Mouse (Mus musculus): Measurements from ENCODE around the gene Arhgef33. TPM values are rescaled to one million over a fixed set of nuclear protein-coding genes. Genes with fewer than 3 reads are reported as not detected.

Arhgef33 gene
- polyA plus RNA-seq, 1 experiment from 2014 or later: 1.2 TPM

DNA sequence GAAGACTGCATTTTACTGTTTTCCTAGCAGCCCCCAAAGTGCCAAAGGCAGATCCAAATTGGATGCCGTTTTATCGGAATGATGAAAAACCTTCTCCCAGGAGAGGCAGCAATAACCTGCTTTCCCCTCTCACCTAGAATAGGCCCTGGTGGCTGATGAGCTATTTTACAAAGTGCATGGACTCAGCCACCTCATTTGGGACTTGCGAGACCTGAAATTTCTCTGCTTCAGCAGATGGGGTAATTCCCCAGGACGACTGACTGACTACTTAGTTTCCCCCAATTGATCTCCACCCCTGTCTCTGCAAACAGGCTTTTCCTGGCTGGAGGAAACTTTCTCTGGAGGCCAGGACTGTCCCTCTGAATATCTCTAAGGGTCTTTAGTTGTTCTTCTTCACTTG is 15.8 kb downstream of the Arhgef33 start:
- no peaks in the 10 kb centered on the region for H3K27me3 ChIP-seq (ENCODE audit: control insufficient read depth, insufficient read depth, low read length)
- no peaks in the 10 kb centered on the region for H3K36me3 ChIP-seq (ENCODE audit: control insufficient read depth, insufficient read depth, low read length)
- no peak overlapping the region for H3K4me3 ChIP-seq (ENCODE audit: low read depth, low read length)
- H3K9me3 ChIP-seq (ENCODE audit: control insufficient read depth, low read depth, low read length): no peaks in the 10 kb centered on the region
- 78% methylated on average over 4 of the region's 4 CpGs for WGBS
- no peak for ATAC-seq (ENCODE audit: insufficient number of reproducible peaks, insufficient read depth, low FRiP score, low read depth)
- H3K9ac ChIP-seq (replicated peaks; ENCODE audit: low read depth, low read length): no peak overlapping the region
- H3K4me1 ChIP-seq (ENCODE audit: control insufficient read depth, insufficient read depth, low read length): no peaks in the 10 kb centered on the region
- no peak overlapping the region for H3K27ac ChIP-seq (ENCODE audit: low read length)
- no peak overlapping the region for H3K4me2 ChIP-seq (replicated peaks; ENCODE audit: low read depth, low read length)

DNA sequence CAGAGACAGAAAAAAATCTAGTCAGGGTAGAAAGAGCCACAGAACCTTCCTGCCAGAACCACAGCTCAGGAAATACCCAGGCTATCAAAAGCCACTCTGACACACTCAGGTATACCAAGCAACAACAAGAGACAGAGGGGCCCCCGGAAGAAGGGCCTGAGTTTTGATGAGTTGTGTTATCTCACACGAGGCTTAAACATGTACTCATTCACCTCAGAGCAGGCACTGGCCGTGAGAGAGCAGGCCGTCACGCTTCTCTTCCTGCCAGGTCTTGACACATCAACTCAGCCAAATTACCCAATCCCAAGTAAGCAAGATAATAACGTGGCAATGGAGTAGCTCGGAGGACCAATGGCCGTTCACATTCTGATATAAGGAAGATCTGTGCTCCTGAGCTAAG is 16.5 kb downstream of the Arhgef33 start:
- no peak for ATAC-seq (ENCODE audit: insufficient number of reproducible peaks, insufficient read depth, low FRiP score, low read depth)
- H3K27ac ChIP-seq (ENCODE audit: low read length): no peak overlapping the region
- H3K4me2 ChIP-seq (replicated peaks; ENCODE audit: low read depth, low read length): no peak overlapping the region
- H3K9ac ChIP-seq (replicated peaks; ENCODE audit: low read depth, low read length): no peak overlapping the region
- no peak overlapping the region for H3K4me3 ChIP-seq (ENCODE audit: low read depth, low read length)
- no peaks in the 10 kb centered on the region for H3K27me3 ChIP-seq (ENCODE audit: control insufficient read depth, insufficient read depth, low read length)
- 67% methylated on average over 8 of the region's 8 CpGs for WGBS
- no peaks in the 10 kb centered on the region for H3K36me3 ChIP-seq (ENCODE audit: control insufficient read depth, insufficient read depth, low read length)
- no peaks in the 10 kb centered on the region for H3K9me3 ChIP-seq (ENCODE audit: control insufficient read depth, low read depth, low read length)
- no peaks in the 10 kb centered on the region for H3K4me1 ChIP-seq (ENCODE audit: control insufficient read depth, insufficient read depth, low read length)

GRCm38 (mm10) chr17:80324521-80324920 is 17.3 kb downstream of the Arhgef33 start:
- no peaks in the 10 kb centered on the region for H3K4me1 ChIP-seq (ENCODE audit: control insufficient read depth, insufficient read depth, low read length)
- no peak overlapping the region for H3K27ac ChIP-seq (ENCODE audit: low read length)
- 79% methylated on average over 7 of the region's 7 CpGs for WGBS
- no peak for ATAC-seq (ENCODE audit: insufficient number of reproducible peaks, insufficient read depth, low FRiP score, low read depth)
- H3K4me3 ChIP-seq (ENCODE audit: low read depth, low read length): no peak overlapping the region
- no peak overlapping the region for H3K9ac ChIP-seq (replicated peaks; ENCODE audit: low read depth, low read length)
- H3K9me3 ChIP-seq (ENCODE audit: control insufficient read depth, low read depth, low read length): no peaks in the 10 kb centered on the region
- no peaks in the 10 kb centered on the region for H3K27me3 ChIP-seq (ENCODE audit: control insufficient read depth, insufficient read depth, low read length)
- H3K36me3 ChIP-seq (ENCODE audit: control insufficient read depth, insufficient read depth, low read length): no peaks in the 10 kb centered on the region
- H3K4me2 ChIP-seq (replicated peaks; ENCODE audit: low read depth, low read length): no peak overlapping the region

DNA sequence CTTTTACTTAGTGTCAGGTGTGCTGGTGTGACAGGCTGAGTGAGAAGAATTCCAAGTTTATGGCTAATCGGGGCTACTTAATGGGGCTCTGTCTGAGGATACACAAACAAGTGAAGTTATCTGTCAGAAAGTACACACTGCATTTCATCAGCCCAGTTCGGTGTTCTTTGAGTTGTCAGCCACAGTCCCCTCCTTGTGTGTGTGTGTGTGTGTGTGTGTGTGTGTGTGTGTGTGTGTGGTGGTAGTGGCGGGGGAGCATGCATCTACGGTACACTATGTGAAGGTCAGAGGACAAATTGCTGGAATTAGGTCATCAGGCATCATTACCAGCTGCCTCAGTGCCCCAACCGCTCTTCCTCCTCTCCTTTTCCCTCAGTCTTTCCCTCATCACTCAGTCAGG is 18.2 kb downstream of the Arhgef33 start:
- WGBS: 59% methylated on average over 5 of the region's 5 CpGs
- no peak for ATAC-seq (ENCODE audit: insufficient number of reproducible peaks, insufficient read depth, low FRiP score, low read depth)
- H3K4me1 ChIP-seq (ENCODE audit: control insufficient read depth, insufficient read depth, low read length): no peaks in the 10 kb centered on the region
- no peak overlapping the region for H3K9ac ChIP-seq (replicated peaks; ENCODE audit: low read depth, low read length)
- no peak overlapping the region for H3K4me2 ChIP-seq (replicated peaks; ENCODE audit: low read depth, low read length)
- no peaks in the 10 kb centered on the region for H3K27me3 ChIP-seq (ENCODE audit: control insufficient read depth, insufficient read depth, low read length)
- H3K27ac ChIP-seq (ENCODE audit: low read length): no peak overlapping the region
- no peak overlapping the region for H3K4me3 ChIP-seq (ENCODE audit: low read depth, low read length)
- H3K9me3 ChIP-seq (ENCODE audit: control insufficient read depth, low read depth, low read length): no peaks in the 10 kb centered on the region
- no peaks in the 10 kb centered on the region for H3K36me3 ChIP-seq (ENCODE audit: control insufficient read depth, insufficient read depth, low read length)

DNA sequence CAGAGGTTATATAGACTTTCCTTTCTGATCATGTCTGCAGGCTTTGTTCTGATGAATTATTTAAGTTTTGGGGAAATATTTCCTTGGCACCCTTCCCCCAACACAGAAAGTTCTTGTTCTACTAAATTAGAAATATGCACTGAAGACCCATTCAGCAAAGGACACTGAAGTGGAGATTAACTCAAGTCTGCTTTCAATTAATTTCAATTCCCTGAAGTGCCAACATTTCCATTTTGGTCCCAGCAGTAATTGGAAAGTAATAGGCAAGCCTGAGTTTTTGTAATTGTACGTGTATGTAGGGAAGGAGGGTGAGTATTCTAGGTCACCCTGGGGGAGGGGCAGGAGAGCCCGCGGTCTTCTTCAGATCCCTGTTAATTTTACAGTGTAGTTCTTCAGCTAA is 19.2 kb downstream of the Arhgef33 start:
- Histone ChIP-seq H3K4me3 (ENCODE audit: low read depth, low read length) (no peak overlapping the region), H3K9ac (replicated peaks; ENCODE audit: low read depth, low read length) (no peak overlapping the region), H3K27ac (ENCODE audit: low read length) (no peak overlapping the region), H3K36me3 (ENCODE audit: control insufficient read depth, insufficient read depth, low read length) (no peaks in the 10 kb centered on the region), H3K4me1 (ENCODE audit: control insufficient read depth, insufficient read depth, low read length) (no peaks in the 10 kb centered on the region), H3K27me3 (ENCODE audit: control insufficient read depth, insufficient read depth, low read length) (no peaks in the 10 kb centered on the region), H3K4me2 (replicated peaks; ENCODE audit: low read depth, low read length) (no peak overlapping the region), H3K9me3 (ENCODE audit: control insufficient read depth, low read depth, low read length) (no peaks in the 10 kb centered on the region)
- WGBS: 82% methylated on average over 3 of the region's 3 CpGs
- no peak for ATAC-seq (ENCODE audit: insufficient number of reproducible peaks, insufficient read depth, low FRiP score, low read depth)

GRCm38 (mm10) chr17:80332386-80332785 is 25.2 kb downstream of the Arhgef33 start:
- H3K4me2 ChIP-seq (replicated peaks; ENCODE audit: low read depth, low read length): no peak overlapping the region
- H3K27ac ChIP-seq (ENCODE audit: low read length): no peak overlapping the region
- no peaks in the 10 kb centered on the region for H3K9me3 ChIP-seq (ENCODE audit: control insufficient read depth, low read depth, low read length)
- no peaks in the 10 kb centered on the region for H3K27me3 ChIP-seq (ENCODE audit: control insufficient read depth, insufficient read depth, low read length)
- H3K4me3 ChIP-seq (ENCODE audit: low read depth, low read length): no peak overlapping the region
- no peaks in the 10 kb centered on the region for H3K4me1 ChIP-seq (ENCODE audit: control insufficient read depth, insufficient read depth, low read length)
- 44% methylated on average over 2 of the region's 2 CpGs for WGBS
- no peaks in the 10 kb centered on the region for H3K36me3 ChIP-seq (ENCODE audit: control insufficient read depth, insufficient read depth, low read length)
- no peak for ATAC-seq (ENCODE audit: insufficient number of reproducible peaks, insufficient read depth, low FRiP score, low read depth)
- H3K9ac ChIP-seq (replicated peaks; ENCODE audit: low read depth, low read length): no peak overlapping the region

GRCm38 (mm10) chr17:80345277-80345676 is 38.1 kb downstream of the Arhgef33 start:
- H3K27ac ChIP-seq (ENCODE audit: low read length): no peak overlapping the region
- H3K4me1 ChIP-seq (ENCODE audit: control insufficient read depth, insufficient read depth, low read length): no peaks in the 10 kb centered on the region
- H3K36me3 ChIP-seq (ENCODE audit: control insufficient read depth, insufficient read depth, low read length): no peaks in the 10 kb centered on the region
- ATAC-seq (ENCODE audit: insufficient number of reproducible peaks, insufficient read depth, low FRiP score, low read depth): no peak
- H3K9me3 ChIP-seq (ENCODE audit: control insufficient read depth, low read depth, low read length): no peaks in the 10 kb centered on the region
- 76% methylated on average over 4 of the region's 4 CpGs for WGBS
- no peak overlapping the region for H3K9ac ChIP-seq (replicated peaks; ENCODE audit: low read depth, low read length)
- no peak overlapping the region for H3K4me2 ChIP-seq (replicated peaks; ENCODE audit: low read depth, low read length)
- H3K27me3 ChIP-seq (ENCODE audit: control insufficient read depth, insufficient read depth, low read length): no peaks in the 10 kb centered on the region
- H3K4me3 ChIP-seq (ENCODE audit: low read depth, low read length): no peak overlapping the region

- Histone ChIP-seq H3K9ac (replicated peaks; ENCODE audit: low read depth, low read length) (no peak overlapping the region), H3K4me2 (replicated peaks; ENCODE audit: low read depth, low read length) (no peak overlapping the region)
- no peak for ATAC-seq (ENCODE audit: insufficient number of reproducible peaks, insufficient read depth, low FRiP score, low read depth)
Observed at GRCm38 (mm10) chr17:80346591-80347125, 39.5 kb downstream of the Arhgef33 start.

DNA sequence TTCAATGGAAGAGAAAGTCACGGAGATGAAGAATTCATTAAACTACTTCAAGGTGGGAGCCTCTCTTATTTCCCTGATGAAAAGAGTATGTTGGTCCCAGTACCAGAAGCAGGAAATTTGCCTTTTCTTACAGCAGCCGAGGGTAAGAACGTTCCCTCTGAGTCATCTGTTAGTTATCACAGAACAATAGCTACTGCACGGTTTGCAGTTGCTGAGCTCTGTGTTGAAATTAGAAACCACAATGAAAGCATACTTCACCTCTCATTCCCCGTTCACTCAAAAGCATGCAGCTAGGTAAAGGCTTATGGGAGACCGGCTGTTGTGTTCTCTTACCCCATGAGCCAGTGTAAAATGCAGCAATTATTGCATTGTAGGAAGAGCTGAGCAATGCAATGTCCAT is 40.0 kb downstream of the Arhgef33 start:
- no peaks in the 10 kb centered on the region for H3K9me3 ChIP-seq (ENCODE audit: control insufficient read depth, low read depth, low read length)
- 39% methylated on average over 6 of the region's 6 CpGs for WGBS
- H3K27me3 ChIP-seq (ENCODE audit: control insufficient read depth, insufficient read depth, low read length): no peaks in the 10 kb centered on the region
- ATAC-seq (ENCODE audit: insufficient number of reproducible peaks, insufficient read depth, low FRiP score, low read depth): no peak
- H3K27ac ChIP-seq (ENCODE audit: low read length): no peak overlapping the region
- H3K4me3 ChIP-seq (ENCODE audit: low read depth, low read length): no peak overlapping the region
- no peak overlapping the region for H3K4me2 ChIP-seq (replicated peaks; ENCODE audit: low read depth, low read length)
- H3K4me1 ChIP-seq (ENCODE audit: control insufficient read depth, insufficient read depth, low read length): no peaks in the 10 kb centered on the region
- H3K9ac ChIP-seq (replicated peaks; ENCODE audit: low read depth, low read length): no peak overlapping the region
- H3K36me3 ChIP-seq (ENCODE audit: control insufficient read depth, insufficient read depth, low read length): no peaks in the 10 kb centered on the region

More at GRCm38 (mm10) chr17:80346591-80347125, 39.5 kb downstream of the Arhgef33 start:
- H3K36me3 ChIP-seq (ENCODE audit: control insufficient read depth, insufficient read depth, low read length): no peaks in the 10 kb centered on the region
- no peaks in the 10 kb centered on the region for H3K9me3 ChIP-seq (ENCODE audit: control insufficient read depth, low read depth, low read length)
- WGBS: 59% methylated on average over 11 of the region's 11 CpGs
- no peak overlapping the region for H3K4me3 ChIP-seq (ENCODE audit: low read depth, low read length)
- no peaks in the 10 kb centered on the region for H3K4me1 ChIP-seq (ENCODE audit: control insufficient read depth, insufficient read depth, low read length)
- no peak overlapping the region for H3K27ac ChIP-seq (ENCODE audit: low read length)
- no peaks in the 10 kb centered on the region for H3K27me3 ChIP-seq (ENCODE audit: control insufficient read depth, insufficient read depth, low read length)

All from stomach, embryonic 14.5 days (tissue).